Mouse (Mus musculus): ENCODE measurements around the gene Myl6b.

Myl6b gene

GRCm38 (mm10) chr10:128498590-128498989 lies at the start of gene Myl6b:
Gene Myl6b (minus strand): TSS chr10:128498685.
- CTCF ChIA-PET: interaction anchor here (0.5 to 2.5 kb wide), 18 partner anchors 14 to 276 kb away, joined by 3 to 15 read pairs (median 3); partner anchors contain the start of genes Esyt1 (in 3 of the 4), Nabp2 (in 1 of the 4), Pa2g4 (in 1 of the 4) and Rnf41 (in 1 of the 4)
- POLR2A ChIA-PET: interaction anchor here (0.6 to 3.3 kb wide), 92 partner anchors 8 to 542 kb away, joined by 3 to 77 read pairs (median 5); partner anchors contain the start of genes Zc3h10 (in 4 of the 4), Esyt1 (in 3 of the 4), Nabp2 (in 3 of the 4) and Pa2g4 (in 3 of the 4)

GRCm38 (mm10) chr10:128547361-128548032 lies 49.0 kb upstream of the Myl6b start, which contains the start of gene Zc3h10:
Gene Zc3h10 (minus strand): TSS chr10:128547774.
- CTCF ChIA-PET: interaction anchor here in 3 of 4 experiments (0.5 to 2.8 kb wide), 22 partner anchors 9 to 366 kb away, joined by 3 to 18 read pairs (median 5); partner anchors contain the start of genes Esyt1 (in 3 of the 3), Coq10a (in 1 of the 3), Myl6 (in 1 of the 3) and Nabp2 (in 1 of the 3)

GRCm38 (mm10) chr10:128546787-128547186 lies 48.3 kb upstream of the Myl6b start:
- ChIA-PET POLR2A (interaction anchor here in 3 of 4 experiments (0.6 to 5.3 kb wide), 92 partner anchors 7 to 940 kb away, joined by 3 to 250 read pairs (median 7); partner anchors contain the start of genes Esyt1 (in 3 of the 3), Myl6b (in 3 of the 3), Coq10a (in 2 of the 3) and Cs (in 2 of the 3)), CTCF (interaction anchor here in 3 of 4 experiments (0.9 to 2.8 kb wide), 20 partner anchors 10 to 366 kb away, joined by 3 to 18 read pairs (median 5); partner anchors contain the start of genes Esyt1 (in 3 of the 3), Coq10a (in 1 of the 3), Myl6 (in 1 of the 3) and Myl6b (in 1 of the 3))

More at GRCm38 (mm10) chr10:128547361-128548032, 49.0 kb upstream of the Myl6b start, which contains the start of gene Zc3h10:
- POLR2A ChIA-PET: interaction anchor here (0.6 to 5.3 kb wide), 211 partner anchors 8 to 1258 kb away, joined by 3 to 250 read pairs (median 5); partner anchors contain the start of genes Esyt1 (in 4 of the 4), Myl6b (in 4 of the 4), Pa2g4 (in 4 of the 4) and Cnpy2 (in 3 of the 4)

- ChIA-PET CTCF (interaction anchor here (0.6 to 2.8 kb wide), 19 partner anchors 10 to 188 kb away, joined by 3 to 18 read pairs (median 5); partner anchors contain the start of genes Esyt1 (in 2 of the 4), Coq10a (in 1 of the 4), Myl6 (in 1 of the 4) and Myl6b (in 1 of the 4)), POLR2A (interaction anchor here in 3 of 4 experiments (0.6 to 5.3 kb wide), 65 partner anchors 7 to 508 kb away, joined by 3 to 250 read pairs (median 8); partner anchors contain the start of genes Esyt1 (in 3 of the 3), Myl6b (in 3 of the 3), Myl6 (in 2 of the 3) and Nabp2 (in 2 of the 3))
These were observed 47.9 kb upstream of the Myl6b start for GRCm38 (mm10) chr10:128546361-128546760.

- CTCF ChIA-PET: interaction anchor here (0.5 to 2.8 kb wide), 13 partner anchors 10 to 244 kb away, joined by 3 to 18 read pairs (median 4); partner anchors contain the start of genes Myl6b (in 1 of the 4), Nabp2 (in 1 of the 4), Pa2g4 (in 1 of the 4) and Rnf41 (in 1 of the 4)
These were observed 47.0 kb upstream of the Myl6b start for GRCm38 (mm10) chr10:128545570-128545898.

GRCm38 (mm10) chr10:128544674-128545569 lies 46.4 kb upstream of the Myl6b start:
- ChIA-PET POLR2A (interaction anchor here in 3 of 4 experiments (0.5 to 5.3 kb wide), 27 partner anchors 9 to 480 kb away, joined by 3 to 250 read pairs (median 10); partner anchors contain the start of genes Esyt1 (in 3 of the 3), Pa2g4 (in 2 of the 3), Myl6 (in 1 of the 3) and Myl6b (in 1 of the 3)), CTCF (interaction anchor here in 2 of 4 experiments (0.5 to 2.8 kb wide), 8 partner anchors 10 to 244 kb away, joined by 3 to 18 read pairs (median 4); partner anchors contain the start of genes Nabp2 (in 1 of the 2), Pa2g4 (in 1 of the 2) and Rnf41 (in 1 of the 2))

More at GRCm38 (mm10) chr10:128545570-128545898, 47.0 kb upstream of the Myl6b start:
- POLR2A ChIA-PET: interaction anchor here in 3 of 4 experiments (0.5 to 5.3 kb wide), 30 partner anchors 10 to 481 kb away, joined by 3 to 250 read pairs (median 8); partner anchors contain the start of genes Esyt1 (in 3 of the 3), Myl6b (in 2 of the 3), Pa2g4 (in 2 of the 3) and Pan2 (in 2 of the 3)

GRCm38 (mm10) chr10:128544151-128544657 lies 45.7 kb upstream of the Myl6b start:
- ChIA-PET POLR2A (interaction anchor here in 3 of 4 experiments (0.6 to 5.3 kb wide), 13 partner anchors 8 to 174 kb away, joined by 3 to 250 read pairs (median 52); partner anchors contain the start of genes Esyt1 (in 3 of the 3), Pa2g4 (in 2 of the 3) and Myl6 (in 1 of the 3)), CTCF (no interaction called here)

- CTCF ChIA-PET: no interaction called here
- POLR2A ChIA-PET: interaction anchor here in 2 of 4 experiments (0.8 to 3.5 kb wide), 4 partner anchors 17 to 81 kb away, joined by 3 to 19 read pairs (median 4); partner anchors contain the start of gene Esyt1 (in 2 of the 2)
These were observed 44.6 kb upstream of the Myl6b start for GRCm38 (mm10) chr10:128543100-128543499.

- ChIA-PET CTCF (interaction anchor here in 3 of 4 experiments (0.6 to 4.3 kb wide), 4 partner anchors 13 to 255 kb away, joined by 3 to 27 read pairs (median 4); partner anchors contain the start of gene Esyt1 (in 1 of the 3)), POLR2A (interaction anchor here in 3 of 4 experiments (0.7 to 4.8 kb wide), 7 partner anchors 9 to 168 kb away, joined by 3 to 44 read pairs (median 6); partner anchors contain the start of genes Esyt1 (in 2 of the 3), Zc3h10 (in 2 of the 3), Nabp2 (in 1 of the 3) and Pa2g4 (in 1 of the 3))
These were observed 39.9 kb upstream of the Myl6b start for GRCm38 (mm10) chr10:128538340-128538870.

- POLR2A ChIA-PET: interaction anchor here (0.5 to 4.8 kb wide), 15 partner anchors 10 to 369 kb away, joined by 3 to 52 read pairs (median 5); partner anchors contain the start of genes Zc3h10 (in 3 of the 4), Esyt1 (in 2 of the 4), Myl6 (in 2 of the 4) and Nabp2 (in 1 of the 4)
- CTCF ChIA-PET: interaction anchor here (0.6 to 4.3 kb wide), 18 partner anchors 10 to 521 kb away, joined by 3 to 27 read pairs (median 4); partner anchors contain the start of genes Esyt1 (in 4 of the 4), Nabp2 (in 1 of the 4), Pa2g4 (in 1 of the 4) and Rnf41 (in 1 of the 4)
These were observed 37.9 kb upstream of the Myl6b start for GRCm38 (mm10) chr10:128536266-128536940.

- CTCF ChIA-PET: interaction anchor here (0.6 to 4.3 kb wide), 19 partner anchors 10 to 520 kb away, joined by 3 to 27 read pairs (median 4); partner anchors contain the start of genes Esyt1 (in 4 of the 4), Zc3h10 (in 2 of the 4), Pa2g4 (in 1 of the 4) and Stat2 (in 1 of the 4)
- POLR2A ChIA-PET: interaction anchor here (0.7 to 4.8 kb wide), 27 partner anchors 10 to 233 kb away, joined by 3 to 52 read pairs (median 5); partner anchors contain the start of genes Esyt1 (in 4 of the 4), Zc3h10 (in 4 of the 4), Myl6 (in 3 of the 4) and Nabp2 (in 2 of the 4)
These were observed 37.3 kb upstream of the Myl6b start for GRCm38 (mm10) chr10:128535624-128536265.

GRCm38 (mm10) chr10:128535206-128535605 lies 36.7 kb upstream of the Myl6b start:
- ChIA-PET CTCF (interaction anchor here (0.6 to 4.3 kb wide), 17 partner anchors 9 to 251 kb away, joined by 3 to 27 read pairs (median 4); partner anchors contain the start of genes Esyt1 (in 3 of the 4), Zc3h10 (in 2 of the 4) and Pa2g4 (in 1 of the 4)), POLR2A (interaction anchor here (0.7 to 4.8 kb wide), 30 partner anchors 9 to 273 kb away, joined by 3 to 52 read pairs (median 4); partner anchors contain the start of genes Esyt1 (in 4 of the 4), Zc3h10 (in 4 of the 4), Myl6 (in 2 of the 4) and Nabp2 (in 2 of the 4))

GRCm38 (mm10) chr10:128526366-128527356 lies 28.2 kb upstream of the Myl6b start:
- POLR2A ChIA-PET: interaction anchor here (0.6 to 7.0 kb wide), 125 partner anchors 8 to 1215 kb away, joined by 3 to 110 read pairs (median 5); partner anchors contain the start of genes Myl6 (in 3 of the 4), Myl6b (in 3 of the 4), Pa2g4 (in 3 of the 4) and Zc3h10 (in 3 of the 4)
- CTCF ChIA-PET: interaction anchor here (0.6 to 3.1 kb wide), 40 partner anchors 8 to 279 kb away, joined by 3 to 27 read pairs (median 4); partner anchors contain the start of genes Myl6b (in 3 of the 4), Zc3h10 (in 3 of the 4), Myl6 (in 2 of the 4) and Nabp2 (in 2 of the 4)
